Mouse (Mus musculus) kidney, postnatal 4 days (tissue): ENCODE measurements around the gene Ank2.

ENCODE experiments used
- DNase-seq, 2 experiments: peaks; one replicate each; pipeline ENCODE4 v3.0.0; 2021; ENCODE audit warnings: mixed read lengths in 2 of 2

The Ank2 gene

DNA sequence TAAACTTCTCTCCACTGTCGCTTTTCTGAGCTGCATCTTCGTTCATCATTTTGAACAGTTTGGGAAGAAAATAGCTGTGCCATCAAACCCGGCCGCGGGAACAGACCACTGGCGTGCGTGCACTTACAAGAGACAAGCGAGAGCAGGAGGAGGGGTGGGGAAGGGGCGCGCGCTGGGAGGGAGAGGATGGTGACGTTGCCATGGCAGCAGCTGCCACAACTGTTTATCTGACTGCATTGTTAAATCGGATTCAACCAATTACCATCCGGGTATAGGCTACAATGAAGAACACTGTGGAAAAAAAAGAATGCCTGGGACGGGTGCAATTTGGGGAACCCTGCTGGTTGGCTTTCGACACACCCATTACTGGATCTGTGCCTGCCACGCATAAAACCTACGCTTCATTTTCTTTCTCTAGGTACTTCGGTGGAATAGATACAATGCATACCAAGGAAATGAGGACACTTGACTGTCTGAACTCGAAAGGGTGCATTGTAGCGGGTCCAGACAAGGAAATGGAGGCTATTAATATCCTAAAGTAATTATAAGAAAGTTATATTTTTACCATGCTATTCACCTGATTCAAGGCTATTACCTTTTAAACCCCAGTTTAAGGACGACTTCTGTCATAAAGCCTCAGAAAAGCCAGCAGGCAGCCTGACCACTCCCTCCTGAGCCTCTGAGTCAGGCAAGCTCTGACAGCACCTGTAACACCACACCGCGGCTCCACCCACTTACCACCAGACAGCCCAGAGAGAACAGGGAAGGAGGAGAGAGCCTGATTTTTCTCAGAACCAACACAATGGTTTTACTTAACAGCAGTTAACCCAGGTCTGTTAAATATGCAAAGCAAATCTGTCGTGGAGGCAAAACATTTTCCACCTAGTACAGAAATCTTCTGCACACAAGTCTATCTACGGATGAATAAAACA is 273.1 kb downstream of the Ank2 start:
- peak; percentile 37 to 53 for DNase-seq

DNA sequence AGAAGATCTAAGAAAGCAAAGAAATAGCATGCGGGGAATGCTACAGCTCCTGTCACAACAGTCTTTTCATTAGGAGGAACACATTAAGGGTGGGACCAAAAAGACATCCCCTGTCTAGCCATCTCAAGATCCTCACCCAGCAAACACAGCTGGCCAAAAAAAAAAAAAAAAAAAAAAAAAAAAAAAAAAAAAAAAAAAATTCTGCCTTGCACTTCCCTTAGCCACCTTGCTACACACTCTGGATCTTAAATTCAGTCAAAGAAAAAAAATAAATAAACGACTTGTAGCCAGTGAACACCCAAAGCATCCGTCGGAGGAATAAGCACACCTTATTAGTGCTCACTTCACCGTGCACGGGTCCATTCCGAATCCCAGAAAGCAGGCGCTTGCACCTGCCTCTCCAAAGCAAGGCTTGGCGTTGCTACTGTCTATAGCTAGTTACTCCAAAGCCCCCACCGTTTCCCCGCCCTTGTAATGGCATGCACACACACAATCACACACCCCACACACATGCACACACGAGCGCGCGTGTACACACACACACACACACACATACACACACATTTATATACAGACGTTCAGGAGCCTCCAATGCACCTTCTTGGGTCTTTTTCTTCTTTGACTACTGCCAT is 273.9 kb downstream of the Ank2 start:
- peak in 1 of 2 experiments; percentile 8 for DNase-seq

DNA sequence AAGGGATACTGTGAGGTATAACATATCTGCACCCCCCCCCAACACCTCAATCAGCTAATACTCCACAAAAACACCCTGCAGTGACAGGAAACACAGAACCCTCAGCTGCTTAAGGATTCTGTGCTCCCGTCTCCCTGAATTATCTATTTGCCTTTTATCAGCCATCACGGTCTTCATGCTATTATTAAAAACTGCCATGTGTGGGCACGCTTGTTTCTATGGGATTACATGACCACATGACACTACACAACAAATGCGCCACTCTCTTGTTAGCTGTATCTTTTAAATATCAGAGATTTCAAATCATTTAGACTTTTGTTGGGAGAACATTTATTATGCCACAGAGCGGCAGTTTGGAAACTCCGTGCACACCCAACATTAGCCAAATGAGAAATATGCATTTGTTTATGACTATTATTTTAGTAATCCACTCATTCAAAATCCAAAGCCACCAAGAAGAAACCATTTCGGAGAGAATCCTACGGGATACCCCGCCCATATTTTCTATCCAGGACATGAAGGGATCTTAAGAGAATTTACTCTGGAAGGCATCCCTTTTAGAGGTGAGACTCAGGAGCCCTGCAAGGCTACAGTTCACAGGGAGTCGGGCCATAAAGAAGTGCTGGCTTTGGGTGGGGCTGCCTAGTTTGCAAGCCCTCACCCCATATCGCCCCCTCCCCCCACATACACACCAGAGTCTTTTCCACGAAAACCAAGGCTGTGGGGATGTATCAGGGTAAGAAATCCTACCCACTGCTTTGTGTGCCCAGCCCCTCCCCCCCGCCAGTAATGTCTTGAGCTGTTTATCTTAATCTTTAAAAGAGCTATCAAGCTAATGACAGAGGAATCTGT is 274.6 kb downstream of the Ank2 start:
- DNase-seq, result no peak

DNA sequence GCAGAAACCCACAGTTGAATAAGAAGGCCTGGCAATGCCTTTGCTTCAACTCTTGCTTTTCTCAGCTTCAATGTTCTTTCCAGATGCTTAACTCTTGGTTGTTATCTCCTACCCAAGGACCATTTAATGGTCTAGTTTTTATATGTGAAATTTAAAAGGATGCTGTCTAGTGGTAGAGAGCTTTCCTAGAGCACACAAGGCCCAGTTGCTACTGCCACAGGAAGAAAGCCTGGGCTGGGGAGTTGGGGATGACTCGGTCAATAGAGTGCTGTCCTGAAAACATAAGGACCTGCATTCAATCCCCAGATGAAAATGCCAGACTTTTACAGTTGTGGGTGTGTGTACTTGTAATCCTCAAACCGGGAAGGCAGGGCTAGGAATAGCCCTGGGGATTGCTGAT is 277.1 kb downstream of the Ank2 start:
- no peak for DNase-seq

DNA sequence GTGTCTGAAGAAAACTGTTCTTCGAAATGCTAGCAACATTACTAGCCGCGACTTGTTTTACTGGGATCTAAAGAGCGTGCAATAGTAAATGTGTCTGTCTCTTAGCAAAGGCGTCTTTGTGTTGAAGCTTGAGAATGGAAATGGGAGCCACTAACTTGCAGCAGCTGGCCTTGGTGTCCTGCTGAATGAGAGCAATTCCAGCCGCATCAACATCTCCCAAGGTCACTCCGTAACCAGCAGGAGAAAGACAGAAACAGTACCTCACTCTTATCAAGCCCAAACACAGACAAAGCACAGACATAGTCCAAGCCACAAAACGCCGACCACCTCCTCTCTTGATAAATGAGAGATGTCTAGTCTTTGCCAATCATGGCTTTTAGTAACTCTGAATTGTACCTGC is 278.3 kb downstream of the Ank2 start:
- no peak for DNase-seq

DNA sequence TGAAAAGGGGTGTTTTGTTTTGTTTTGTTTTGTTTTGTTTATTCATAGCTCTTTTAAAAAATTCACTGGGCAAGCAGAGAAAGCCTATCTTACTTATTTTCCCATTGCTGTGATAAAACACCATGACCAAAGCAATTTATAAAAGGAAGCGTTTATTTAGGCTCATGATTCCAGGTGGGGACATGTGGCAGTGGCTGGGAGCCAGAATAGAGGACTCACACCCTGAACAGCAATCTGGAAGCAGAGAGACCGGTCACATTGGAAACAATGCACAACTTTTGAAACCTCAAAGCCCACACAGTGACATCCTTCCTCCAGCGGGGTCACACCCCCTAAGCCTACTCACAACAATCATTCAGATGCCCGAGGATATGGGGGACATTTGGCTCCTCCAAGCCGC is 285.6 kb downstream of the Ank2 start:
- DNase-seq, result no peak

DNA sequence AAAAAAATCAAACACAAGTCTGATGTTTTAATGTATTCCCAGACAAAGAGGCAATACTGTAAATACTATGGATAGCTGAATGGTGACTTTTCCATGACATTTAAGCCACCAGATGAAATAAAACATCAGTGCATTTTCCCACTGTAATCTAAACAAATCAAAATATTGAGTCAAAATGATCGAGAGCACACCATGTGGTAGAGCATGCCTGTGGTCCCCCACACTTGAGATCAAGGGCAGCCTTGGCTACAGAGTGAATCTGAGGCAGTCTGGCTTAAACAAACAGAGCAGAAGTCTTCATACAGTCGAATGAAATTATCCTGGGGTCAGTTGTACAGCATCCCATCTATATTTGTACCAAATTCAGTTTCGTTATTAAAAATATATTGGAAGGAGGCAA is 288.0 kb downstream of the Ank2 start:
- DNase-seq, result no peak

DNA sequence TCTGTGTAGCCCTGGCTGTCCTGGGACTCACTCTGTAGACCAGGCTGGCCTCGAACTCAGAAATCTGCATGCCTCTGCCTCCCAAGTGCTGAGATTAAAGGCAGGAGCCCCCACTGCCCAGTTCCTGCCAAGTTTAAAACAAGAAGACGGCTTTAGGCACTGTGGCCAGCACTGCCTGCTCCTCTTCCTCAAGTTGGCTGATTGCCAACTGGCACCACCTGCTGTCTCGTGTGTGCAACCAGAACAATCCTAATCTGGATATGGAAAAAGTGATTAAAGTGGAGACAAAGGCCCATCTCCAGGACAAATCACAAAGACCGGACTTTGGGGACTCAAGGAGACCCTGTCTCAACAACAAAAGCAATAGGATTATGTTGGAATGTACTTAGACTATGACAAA is 288.6 kb downstream of the Ank2 start:
- no peak for DNase-seq

DNA sequence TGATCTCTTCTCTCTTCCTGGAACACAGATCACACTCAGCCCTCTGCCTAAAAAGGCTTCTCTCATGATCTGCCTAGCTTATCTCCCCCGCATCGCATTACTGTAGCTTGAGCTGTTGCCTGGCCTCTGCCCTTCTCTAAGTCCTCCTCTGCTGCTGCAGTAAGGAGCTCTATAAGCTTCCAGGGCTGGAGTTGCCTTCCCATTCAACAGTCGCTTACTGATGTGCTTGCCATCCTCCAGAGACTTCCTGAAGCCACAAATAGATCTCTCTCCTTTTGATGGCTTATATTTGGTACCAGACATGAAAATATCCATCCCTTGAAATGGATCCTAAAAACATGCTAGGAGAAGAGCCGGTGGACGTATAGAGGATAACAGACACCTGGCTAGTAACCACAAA is 290.3 kb downstream of the Ank2 start:
- DNase-seq, result no peak

DNA sequence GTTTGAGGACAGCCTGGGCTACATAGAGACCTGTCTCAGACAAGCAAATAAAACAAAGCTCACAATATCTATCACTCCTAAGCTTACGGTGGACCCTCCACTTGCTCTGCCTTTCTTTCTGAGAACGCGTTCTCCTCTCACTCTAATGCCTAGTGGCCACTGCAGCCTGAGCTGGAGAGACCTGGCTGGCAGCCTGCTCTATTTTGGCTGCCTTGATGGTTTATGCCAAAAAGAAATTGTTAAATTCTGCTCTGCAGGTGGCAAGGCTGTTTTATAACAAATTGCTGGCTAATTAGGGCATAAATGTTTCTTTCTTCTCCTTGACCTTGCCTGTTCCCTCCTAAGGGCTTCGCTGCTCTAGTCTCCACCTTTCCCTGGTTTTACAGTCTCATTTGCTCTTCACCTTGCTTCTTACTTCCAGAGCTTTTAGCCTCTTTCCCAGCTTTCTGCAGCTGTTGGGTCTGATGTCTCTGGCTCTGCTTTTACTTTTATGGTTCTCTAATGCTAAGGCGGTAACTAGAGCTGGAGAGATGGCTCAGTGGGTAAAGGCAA is 293.2 kb downstream of the Ank2 start:
- DNase-seq, result no peak

DNA sequence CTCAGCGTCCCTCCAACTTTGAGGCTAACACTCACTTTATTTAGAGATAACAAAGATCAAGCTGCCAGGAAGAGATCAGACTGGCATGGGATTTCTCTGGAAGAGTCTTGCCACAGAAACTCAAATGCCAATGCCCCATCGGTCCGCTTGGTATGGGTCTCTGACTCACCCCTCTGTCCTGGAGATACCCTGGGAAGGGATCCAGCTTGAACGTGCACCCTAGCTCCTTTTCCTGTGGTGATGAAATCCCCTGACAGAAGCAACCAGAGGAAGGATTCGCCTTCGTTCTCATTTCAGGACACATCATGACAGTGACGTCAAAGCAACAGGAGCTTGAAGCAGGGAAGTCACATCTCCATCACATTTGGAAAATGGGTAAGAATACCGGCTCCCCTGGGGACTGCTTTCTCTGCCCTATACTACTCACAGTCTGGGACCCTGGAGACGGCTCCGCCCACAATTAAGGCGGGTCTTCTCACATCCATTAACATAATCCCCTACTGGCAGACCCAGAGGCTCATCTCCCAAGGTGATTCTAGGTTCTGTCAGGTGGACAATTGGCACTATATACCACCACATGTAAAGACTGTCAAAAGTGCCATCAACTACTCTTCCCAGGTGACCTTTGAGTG is 296.6 kb downstream of the Ank2 start:
- no peak for DNase-seq

DNA sequence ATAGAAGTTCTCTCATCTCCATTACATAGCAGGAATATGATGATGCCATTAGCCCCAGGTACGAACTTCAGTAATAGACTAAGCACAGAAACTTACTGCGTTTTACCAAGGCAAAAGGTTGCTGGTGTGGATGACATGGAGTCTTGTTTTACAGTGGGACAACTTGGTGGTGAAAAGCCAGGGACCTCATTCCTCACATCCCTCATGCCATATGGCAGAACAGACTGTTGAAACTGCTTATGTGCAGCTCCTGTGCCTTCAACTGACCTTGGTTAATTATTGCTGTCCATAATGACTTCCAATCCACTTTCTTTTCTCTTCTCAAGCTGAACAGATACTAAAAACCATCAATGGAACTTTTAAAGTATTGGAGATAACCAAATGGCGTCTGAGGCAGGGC is 298.4 kb downstream of the Ank2 start:
- DNase-seq, result no peak

DNA sequence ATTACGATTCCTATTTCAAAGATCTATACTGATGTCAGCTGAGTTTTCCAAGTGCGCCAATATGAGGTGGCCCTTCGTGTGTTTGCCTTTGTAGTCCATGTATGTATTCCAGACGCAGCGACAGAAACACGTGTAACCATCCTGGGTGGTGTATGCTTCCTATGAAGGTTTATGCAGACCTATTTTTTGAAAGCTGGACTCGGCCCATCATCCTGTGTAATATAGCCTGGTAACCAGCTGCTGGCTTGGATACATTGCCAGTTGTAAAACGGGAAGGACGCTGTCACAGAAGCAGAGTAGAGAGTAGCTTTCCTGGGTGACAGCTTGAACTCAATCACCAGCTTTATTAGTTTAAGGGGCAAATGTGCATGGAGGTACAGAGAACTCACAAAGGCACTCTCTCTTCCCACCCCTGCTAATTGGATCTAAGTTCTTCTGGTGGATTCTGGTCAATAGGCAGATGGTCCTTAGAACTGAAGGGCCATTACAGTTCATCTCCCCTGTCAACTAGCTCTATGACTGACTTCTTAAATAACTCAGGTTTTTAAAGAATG is 300.0 kb downstream of the Ank2 start:
- DNase-seq, result no peak

DNA sequence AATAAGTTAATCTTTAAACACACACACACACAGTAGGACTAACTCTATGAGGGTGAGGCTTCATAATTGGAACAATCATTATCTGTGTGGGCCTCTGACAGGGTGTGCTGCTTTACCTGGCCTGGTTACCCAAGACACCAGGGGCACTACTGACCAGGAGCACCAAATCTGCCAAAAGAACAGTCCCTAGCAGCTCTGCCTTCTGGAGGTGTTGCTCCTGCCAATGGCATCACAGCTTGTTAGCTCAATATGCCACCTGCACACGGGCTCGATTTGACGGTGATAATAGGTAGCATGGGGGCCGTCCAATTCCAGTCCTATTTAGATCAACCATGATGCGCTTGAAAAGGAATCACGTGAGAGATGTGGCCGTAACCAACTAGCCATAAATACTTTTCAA is 300.5 kb downstream of the Ank2 start:
- no peak for DNase-seq

DNA sequence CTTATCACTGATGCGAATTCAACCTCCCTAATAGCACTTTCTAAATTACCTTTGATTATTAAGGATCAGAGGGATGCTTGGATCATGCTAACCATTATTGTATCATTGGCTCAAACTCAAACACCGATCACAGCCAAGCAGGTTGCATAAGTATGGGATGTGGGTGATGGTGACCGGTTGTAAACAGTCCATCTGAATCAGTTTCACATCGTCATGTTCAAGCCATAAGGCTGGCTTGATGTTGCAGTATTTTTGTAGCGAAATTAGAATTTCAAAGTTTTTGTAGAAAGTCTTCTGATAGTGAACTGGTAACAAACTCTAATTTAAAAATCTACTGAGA is 310.4 kb downstream of the Ank2 start:
- DNase-seq, result no peak

DNA sequence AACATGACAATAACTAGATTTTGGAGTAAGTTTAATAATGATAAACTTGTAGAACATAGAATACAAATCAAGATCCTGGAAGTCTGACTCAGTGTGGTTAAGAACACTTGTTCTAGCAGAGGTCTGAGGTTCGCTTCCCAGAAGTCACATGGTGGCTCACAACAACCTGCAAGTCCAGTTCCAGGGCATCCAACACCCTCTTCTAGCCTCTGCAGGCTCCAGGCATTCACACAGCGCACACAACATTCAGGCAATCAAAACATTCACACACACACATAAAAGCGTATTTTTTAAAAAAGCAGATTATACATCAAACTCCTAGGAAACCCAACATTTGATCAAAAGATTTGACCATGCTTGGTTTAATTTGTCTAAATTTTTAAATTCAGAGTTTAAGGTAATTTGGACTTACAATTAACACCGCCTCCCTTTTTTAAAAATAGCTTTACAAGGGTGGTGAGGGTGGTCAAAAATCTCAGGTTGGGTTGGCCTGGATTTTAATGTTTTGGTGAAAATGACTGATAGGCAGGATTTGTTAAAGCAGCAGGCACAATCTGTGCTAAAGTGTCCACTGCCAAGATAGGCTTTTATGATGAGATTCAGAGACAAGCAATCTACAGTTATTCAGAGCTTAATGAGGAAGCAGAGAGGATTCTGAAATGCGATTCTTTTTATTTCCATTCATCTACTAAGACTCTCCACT is 310.9 kb downstream of the Ank2 start:
- DNase-seq, result no peak

DNA sequence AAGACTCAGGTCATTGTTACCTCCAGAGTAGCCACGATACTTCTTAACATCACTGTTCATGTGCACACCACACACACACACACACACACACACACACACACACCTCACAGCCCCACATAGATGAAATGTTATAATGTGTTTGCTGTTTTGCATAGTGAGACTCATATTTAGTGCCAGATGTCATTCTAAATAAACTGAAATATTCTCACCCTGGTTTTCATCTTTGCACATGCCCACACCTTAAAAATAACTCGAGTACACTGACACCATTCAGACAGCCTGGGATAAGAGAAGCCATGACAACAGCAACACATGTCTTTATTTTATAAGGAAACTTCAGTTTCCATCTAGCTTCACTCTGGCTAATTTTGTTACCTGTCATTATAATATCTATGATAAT is 312.1 kb downstream of the Ank2 start:
- DNase-seq, result no peak

DNA sequence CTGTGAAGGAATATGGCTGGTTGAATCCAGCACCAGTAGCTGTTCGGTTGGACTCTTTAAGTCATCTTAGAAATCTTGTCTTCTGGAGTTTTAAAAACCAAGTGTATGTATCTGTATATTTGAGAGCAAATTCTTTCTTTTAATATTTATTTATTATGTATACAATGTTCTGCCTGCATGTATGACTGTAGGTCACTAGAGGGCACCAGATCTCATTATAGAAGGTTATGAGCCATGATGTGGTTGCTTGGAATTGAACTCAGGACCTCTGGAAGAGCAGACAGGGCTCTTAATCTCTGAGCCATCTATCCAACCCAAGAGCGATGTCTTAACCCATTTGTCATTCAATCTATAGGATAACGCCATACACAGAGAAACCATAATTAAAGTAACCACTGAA is 312.9 kb downstream of the Ank2 start:
- no peak for DNase-seq

DNA sequence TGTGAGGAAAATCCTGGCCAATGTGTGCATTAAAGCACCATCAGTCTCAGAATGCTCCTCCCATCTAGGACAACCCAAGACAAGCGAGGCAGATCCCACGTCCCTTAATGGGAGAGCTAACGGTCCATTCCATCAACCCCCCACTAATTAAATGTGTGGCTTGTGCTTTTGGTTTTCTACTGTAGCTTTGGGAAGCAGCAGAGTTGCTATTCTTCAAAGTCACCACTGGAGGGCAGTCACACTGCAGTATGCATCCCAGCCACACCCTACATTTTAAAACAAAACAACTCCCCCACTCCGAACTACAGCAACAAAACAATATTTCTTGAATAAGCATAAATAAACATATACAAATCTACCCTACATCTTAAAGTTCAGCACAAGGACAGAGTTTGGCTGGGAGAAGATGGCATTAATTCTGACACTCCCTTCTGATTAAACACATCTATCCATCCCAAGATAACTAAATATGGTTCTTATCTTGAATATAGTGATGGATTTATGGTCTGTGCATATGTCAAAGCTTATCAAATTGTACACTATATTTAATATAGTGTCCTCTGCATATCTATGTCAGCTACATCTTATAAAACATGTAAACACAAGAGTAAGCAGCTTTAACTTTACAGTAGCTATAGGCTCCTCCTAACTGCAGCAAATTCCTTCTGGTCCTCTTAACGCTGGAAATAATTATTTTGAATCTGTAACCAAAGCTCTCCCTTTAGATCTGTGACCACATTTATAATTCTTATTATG is 315.0 kb downstream of the Ank2 start:
- DNase-seq, result peak; percentile 16 to 22

DNA sequence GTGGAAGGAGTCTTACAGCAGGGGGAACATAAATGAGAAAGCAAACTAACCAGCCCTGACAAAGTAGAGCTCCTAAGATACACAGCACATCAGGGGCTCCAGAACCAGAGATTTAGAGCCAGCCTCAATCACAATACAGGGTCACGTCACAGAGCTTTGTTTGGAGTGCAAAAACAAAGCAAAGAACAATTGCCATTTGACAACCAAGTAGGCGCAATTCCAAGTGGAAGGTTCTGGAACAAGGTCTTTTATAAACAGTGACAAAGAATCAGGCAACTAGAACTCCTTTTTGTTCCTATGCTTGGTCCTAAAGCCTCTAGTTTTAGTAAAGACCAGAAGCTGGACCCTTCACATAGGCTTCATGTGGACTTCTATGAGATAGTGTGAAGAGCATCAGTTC is 326.5 kb downstream of the Ank2 start:
- no peak for DNase-seq

DNA sequence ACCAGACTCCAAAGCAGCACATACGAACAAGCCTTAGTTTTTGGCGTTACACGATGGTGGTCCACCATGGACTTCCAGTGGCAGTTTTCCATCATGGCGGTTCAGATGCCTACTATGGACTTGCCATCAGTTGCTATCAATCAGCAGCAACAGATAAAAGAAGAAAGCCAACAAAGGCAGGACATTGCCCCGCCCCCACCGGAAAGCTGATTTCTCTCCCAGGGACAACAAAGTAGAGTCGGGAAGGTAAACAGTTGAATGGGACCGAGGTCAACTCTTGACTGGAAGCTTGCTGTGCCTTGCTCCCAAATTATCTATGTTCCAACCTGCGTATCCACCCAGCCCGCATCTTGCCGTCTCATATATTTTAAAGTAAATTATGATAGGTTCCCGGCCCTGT is 328.9 kb downstream of the Ank2 start:
- no peak for DNase-seq
